Mouse (Mus musculus) megakaryocyte, adult 5-6 weeks (primary cell): ENCODE data around the gene Adra1d. TPM values are rescaled to one million over a fixed set of nuclear protein-coding genes. Genes with fewer than 3 reads are reported as not detected.

Source experiments
- ATAC-seq: 2 replicates; pipeline ENCODE4 v1.8.0; 2016; ENCODE audit warnings: mild to moderate bottlenecking, inconsistent platforms; ENCODE audit not compliant: poor library complexity, severe bottlenecking
- total RNA-seq, 2 experiments: library from RNA; stranded (forward) in 1 of 2; stranded (reverse) in 1 of 2; fragments of 153-499, 151-499 nt in 1 of 2; fragments of 221-1000, 200-1000 nt in 1 of 2; gene quantifications; 2 replicates each; pipeline versions ENCODE4 v1.2.3 to v1.2.4; 2015 to 2017

Adra1d gene
- total RNA-seq, 2 experiments from 2014 or later = not detected

DNA sequence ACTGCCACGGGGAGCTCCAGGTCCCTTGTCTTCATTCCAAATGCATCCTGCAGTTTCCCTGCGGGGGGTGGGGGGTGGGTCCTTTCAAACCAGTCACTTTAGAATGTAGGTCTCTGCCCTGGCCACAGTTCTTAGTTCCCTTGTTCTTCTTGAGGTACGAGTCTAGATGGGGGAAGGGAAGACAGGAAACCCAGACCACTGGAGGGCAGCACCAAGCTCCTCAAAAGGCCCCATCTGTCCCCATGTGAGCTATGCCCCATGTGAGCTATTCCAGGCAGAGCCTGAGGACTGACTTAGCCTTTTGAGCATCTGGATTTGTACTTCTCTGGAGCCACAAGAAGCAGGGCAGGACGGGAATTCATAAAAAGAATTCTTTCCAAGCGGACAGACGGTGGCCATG is 19.6 kb downstream of the Adra1d start:
- no peak for ATAC-seq

DNA sequence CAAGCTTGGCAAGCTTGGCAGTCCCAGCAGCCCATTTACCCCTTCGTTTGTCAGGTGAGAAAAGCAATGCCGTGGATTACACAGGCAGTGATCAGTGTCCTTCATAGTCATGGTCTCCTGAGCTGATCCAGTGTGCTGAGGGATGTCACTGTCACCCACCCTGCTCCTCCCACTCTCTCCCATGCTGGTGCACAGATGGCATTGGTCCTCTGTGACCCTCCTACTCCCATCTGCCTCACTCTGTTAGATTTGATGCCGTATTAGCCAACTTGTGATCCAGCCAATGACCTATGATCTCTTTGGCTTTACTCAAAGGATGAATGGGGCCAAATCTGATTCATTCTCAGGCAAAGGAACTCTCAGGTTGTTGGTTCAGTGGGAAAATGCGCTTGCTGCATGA is 20.4 kb downstream of the Adra1d start:
- no peak for ATAC-seq

DNA sequence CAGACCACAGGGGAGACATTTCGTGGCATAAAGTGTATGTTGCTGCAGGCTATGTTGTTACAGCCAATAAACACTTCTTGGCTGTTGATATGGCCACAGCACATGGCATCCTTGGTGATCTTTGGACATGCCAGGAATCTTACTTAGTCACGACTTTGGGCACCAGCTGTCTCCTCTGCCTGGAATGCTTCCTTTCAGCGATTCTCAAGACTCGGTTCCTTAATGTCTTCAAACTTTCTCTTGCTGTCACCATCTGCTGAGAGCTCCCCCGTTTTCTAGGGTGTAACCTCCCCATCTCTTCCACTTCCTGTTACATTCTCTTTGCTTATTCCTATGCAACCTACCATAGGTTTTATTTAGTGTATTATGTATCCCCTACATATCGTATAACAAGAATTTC is 22.3 kb downstream of the Adra1d start:
- no peak for ATAC-seq

DNA sequence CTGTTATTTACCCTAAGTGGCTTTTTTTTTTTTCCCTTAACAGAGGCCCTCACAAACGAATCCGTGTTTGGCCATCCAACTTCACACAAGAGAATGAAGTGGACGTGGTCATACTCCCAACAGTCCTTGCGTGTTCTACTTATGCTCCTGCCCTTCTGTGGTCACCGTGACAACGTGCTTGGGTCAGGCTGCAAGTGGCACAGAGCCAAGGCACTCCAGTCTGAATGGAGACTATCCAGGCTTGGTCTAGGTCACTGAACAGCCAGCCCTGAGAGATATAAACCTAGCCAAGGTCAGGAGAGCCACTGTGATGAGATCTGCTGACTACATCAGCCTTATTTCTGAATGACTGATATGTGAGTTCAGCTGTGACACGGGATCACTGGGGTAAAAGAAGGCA is 23.7 kb downstream of the Adra1d start:
- ATAC-seq = no peak

DNA sequence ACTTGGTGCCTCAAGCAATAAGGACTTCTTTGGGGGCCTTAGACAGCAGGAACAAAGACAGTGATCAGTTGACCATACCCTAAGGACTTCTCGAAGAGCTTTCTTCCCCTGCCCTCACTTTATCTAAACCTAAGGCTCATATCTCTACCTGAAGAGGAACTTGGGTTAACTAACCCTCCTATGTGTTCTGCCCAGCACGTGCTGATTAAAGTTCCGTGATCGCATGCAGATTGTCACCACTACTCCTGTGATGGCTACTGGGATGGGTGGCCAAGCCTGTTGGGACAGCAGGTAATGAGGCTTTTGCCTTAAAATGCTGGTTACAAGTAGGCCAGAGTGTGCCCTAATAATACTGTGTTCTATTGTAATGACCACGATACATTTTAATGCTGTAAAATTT is 26.9 kb downstream of the Adra1d start:
- no peak for ATAC-seq

DNA sequence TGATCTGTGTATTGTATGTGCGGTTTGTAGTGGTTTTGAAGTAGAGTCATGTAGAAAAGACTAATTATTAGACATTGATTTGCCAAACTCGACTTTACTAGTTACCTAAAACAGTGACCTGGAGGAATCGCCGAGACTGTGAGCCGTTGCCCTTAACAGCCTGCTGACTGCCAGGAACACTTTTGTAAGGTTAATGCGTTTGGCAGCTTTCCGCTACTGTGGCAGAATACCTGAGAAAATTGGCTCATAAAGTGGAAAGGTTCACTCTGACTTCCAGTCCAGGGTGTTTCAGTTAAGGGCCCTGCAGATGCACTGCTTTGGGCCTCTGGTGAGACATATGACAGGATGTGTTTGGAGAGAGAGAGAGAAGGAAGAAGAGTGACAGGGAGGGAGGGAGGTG is 30.8 kb downstream of the Adra1d start:
- no peak for ATAC-seq

DNA sequence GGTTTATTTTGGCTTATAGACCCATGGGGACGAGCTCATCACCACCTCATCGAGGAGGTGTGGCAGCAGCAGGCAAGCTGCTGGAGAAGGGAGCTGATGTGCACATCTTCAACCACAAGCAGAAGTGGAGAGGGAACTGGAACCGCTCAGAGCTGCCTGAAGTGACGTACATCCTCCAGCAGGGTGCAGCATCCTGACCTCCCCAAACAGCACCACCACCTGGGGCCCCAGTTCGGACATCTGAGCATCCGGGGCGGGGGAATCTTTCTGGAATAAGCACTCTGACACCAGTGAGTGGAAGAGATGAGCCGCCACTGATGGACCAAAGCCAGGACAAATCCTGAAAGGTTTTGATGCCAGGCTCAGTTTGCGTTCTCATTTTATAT is 31.5 kb downstream of the Adra1d start:
- ATAC-seq = peak; percentile 95

DNA sequence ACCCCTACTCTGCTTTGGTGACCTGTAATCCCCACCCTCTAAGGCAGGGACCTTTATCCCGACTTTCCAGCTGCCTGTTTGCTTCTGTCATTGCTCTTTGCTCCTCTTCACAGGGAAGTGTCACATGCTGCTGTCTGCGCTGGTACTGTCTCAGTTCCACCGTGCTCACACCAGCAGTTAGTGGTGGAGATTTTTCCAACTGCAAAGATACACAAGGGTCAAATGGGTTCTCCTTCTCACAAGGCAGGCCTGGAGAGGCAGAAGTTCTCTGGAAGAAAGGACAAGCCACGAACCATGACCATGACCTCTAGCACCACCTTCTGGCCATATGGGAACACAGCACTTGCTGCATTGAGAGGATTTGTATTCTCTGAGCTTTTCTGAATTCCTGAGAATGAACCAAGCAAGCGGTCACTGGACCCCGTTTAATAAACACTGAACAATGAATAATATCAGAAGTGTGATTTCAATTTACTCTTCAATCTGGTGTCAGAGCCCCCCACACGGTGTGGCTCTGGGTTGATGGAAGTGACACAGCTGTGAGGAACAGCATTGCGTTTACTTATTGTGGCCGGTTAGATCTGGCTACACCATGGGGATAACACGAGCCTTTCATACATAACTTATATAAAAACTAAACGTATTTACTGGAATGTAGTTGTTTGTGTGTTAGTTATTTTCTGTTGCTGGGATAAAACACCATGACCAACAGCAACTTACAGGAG is 32.0 kb downstream of the Adra1d start:
- ATAC-seq = peak; percentile 78

DNA sequence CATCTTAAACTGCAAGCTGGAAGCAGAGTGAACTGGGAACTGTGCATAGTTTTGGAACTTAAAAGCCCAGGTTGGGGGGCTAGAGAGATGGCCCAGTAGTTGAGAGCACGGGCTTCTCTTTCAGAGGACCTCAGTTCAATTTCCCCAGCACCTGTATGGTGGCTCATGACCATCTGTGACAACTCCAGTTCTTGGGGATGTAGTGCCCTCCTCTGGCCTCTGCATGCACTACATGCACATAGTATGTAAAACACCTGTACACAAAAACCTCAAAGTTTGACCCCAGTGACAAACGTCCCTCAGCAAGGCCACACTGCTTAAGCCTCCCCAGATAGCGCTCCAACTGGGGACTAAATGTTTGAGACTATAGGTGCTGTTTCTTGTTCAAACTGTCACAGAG is 35.0 kb downstream of the Adra1d start:
- peak; percentile 45 for ATAC-seq

DNA sequence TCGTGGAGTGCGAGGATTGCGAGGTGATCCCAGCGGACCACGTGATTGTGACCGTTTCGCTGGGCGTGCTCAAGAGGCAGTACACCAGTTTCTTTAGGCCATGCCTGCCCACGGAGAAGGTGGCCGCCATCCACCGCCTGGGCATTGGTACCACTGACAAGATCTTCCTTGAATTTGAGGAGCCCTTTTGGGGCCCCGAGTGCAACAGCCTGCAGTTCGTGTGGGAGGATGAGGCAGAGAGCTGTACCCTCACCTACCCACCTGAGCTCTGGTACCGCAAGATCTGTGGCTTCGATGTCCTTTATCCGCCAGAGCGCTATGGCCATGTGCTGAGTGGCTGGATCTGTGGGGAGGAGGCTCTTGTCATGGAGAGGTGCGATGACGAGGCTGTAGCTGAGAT is 41.3 kb downstream of the Adra1d start:
- ATAC-seq = no peak

DNA sequence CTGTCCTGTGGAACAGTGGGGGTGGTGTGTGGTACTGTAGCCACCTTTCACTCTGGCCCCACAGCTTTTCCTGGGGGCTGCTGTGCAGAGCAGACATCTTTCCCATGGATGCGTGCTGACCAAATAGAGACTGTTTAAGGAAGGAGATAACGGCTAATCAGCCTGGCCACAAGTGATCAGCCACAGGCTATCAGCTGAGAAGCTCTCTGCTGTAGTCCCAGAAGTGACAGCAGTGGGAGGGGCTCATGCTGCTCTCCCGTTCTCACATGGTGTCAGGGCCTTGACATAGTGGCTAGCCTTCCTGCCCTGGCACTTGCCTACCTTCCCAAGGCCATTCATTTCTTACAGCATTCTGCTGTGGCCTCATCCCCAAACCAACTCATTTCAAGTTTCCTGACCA is 43.3 kb downstream of the Adra1d start:
- peak; percentile 25; the same call in 1 of the 2 replicates for ATAC-seq

DNA sequence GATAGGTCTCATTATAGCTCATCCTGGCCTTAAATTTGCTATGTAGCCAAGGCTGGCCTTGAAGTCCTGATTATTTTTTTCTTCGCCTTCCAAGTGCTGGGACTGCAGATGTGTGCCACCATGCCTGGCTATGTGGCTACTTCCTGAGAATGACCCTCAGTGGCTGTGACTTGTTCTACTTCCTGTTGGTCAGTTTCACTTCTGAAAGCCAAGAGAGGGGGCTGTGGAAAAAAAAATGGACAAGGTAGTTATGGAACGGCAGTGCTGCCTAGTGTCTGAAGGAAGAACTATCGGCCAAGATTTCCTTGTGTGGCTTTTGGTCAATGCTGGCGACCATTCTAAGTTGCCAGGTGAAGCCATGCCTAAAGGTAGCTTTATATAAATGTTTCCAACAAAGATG is 44.5 kb downstream of the Adra1d start:
- peak; percentile 38; the same call in 1 of the 2 replicates for ATAC-seq

DNA sequence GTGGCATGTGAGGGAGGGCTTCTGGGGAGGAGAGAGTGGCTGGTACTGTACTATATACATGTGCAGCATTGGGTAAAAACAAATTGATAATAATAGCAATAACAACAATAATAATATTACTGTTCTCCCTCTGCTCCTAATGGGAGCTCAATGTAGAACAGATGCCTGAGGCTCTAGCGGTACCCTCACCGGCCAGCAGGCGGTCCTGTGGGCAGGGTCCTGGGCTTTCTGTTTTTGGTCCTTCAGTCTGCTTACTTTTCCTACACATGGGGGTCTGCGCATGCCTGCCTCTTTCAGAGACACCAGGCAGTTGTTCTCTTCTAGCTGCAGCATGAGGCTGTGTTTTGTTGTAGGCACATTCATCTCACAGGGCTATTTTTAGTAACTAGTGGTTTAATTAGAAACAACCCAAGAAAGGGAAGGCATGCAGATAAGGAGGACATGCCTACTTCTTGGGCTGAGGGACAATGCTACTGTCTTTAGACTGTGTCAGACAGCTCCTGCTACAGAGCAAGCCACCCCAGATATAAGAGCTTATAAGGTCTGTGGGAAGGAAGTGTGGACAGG is 47.9 kb downstream of the Adra1d start:
- no peak for ATAC-seq

DNA sequence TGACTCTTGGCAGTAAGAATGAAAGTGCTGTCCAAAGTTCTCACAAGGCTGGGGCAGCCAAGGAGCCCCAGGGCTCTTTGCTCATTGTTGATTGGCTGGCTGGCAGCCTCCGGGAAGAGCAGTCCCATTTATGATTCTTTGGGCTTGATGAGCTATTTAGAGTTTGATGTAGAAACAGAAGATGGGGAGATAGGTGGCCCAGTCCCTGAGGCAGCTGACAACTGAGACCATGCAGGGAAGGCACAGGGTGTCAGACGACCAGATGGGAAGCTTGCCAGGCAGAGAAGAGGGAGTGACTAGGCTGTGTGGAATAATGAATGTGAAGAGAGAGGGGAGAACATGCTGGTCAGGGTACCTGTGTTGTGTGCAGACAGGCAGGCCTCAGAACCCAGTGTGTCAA is 48.6 kb downstream of the Adra1d start:
- ATAC-seq = no peak

DNA sequence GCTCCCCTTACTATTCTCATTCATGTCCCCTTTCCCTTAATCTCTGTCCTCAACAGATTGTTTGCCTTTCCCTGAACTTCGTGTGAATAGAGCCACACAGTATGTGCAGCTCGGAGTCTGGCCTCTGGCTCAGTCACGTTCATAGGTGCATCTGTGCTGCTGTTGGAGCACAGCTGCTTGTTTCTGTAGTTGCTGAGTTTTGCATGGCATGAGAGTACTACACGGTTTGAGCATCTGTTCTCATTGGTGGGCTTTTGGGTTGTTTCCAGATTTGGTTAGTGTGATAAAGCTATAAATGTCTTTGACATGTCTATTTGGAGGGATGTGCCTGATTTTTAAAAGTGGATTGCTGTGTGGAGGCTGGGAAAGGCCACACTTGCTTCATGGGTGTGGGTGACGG is 51.6 kb downstream of the Adra1d start:
- ATAC-seq = no peak

DNA sequence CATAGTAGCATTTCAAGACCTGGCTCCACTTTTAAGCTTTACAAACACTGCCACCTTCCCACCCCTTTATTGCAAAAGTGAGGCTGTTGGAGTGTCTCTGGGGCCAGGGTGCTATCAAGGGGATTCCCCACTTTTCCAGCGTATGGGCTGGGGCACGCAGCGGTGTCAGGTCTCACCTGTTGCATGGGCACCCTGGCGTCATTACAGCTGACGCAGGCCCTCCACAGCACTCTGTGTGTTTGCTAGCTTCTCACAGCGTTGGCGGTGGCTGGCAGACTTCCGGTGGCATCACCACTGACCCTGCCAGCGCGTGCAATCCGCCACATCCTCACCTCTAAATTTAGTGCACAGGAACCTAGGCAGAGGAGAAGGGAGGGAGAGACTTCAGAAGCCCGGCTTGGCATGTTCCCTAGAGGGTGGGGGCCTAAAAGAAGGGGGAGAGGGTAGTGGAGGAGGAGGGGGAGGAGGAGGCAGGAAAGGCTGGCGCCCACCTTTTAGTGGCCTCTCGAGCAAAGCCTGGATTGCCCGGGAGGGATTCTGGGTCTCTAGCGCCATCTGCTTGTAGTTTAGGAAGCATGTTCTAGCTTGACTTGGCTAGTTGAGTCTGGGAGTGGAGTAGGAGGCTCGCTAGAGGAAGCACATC is 52.3 kb downstream of the Adra1d start:
- ATAC-seq = peak; percentile 89

DNA sequence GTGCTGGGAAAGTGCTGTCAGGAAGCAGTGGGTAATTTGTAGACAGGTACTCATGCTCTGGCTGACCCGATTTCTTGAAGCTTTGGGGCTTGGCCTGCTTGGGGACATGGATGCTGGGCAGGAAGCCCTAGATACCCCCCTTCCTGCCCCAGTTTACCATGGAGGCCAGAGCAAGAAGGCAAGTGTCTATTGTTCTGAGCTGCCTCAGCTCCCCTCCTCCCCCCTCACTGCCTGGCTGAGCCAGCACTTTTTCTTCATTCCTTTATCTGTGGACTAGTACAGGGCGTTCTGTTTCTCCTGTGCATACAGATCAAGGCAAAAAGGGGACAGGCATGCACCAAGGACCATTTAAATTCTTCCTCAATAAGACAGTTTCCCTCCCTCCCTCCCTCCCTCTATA is 53.6 kb downstream of the Adra1d start:
- ATAC-seq = no peak

DNA sequence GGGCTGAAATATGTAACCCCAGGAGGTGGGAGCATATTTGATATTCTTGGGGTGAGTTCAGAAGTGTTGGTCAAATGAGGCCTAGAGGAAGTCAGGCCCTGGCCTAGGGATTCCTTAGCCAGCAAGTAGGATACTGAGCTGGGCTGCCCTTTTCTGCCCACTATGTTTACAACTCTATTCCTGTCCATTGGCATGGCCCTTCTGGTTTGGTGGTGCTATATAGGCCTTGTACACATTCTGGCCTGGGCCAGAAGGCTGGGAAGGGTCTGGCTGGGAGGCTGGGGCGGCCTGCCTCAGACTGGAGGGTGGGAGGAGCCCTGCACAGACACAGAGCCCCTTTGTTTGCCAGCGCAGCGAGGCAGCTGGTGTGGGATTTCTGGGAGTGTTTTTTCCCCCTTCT is 55.7 kb downstream of the Adra1d start:
- ATAC-seq = no peak

DNA sequence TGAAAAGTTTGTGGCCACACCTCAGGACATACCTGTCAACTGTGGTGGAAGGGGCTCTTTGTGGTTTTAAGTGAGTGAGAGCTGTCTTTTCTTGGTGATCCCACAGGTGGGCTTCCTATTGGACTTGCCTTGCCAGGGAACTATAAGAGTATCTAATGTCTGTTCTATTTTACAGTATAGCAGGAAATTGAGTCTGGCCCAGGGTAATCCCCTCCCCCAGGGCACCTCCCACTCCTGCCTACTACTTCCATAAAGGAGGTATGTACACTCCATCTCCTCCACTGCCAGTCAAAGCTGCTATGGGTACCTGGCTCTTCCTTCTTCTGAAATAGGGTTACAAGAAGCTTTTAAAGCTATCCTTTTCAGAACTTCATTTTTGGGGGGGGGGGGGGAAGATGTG is 56.7 kb downstream of the Adra1d start:
- ATAC-seq = no peak

DNA sequence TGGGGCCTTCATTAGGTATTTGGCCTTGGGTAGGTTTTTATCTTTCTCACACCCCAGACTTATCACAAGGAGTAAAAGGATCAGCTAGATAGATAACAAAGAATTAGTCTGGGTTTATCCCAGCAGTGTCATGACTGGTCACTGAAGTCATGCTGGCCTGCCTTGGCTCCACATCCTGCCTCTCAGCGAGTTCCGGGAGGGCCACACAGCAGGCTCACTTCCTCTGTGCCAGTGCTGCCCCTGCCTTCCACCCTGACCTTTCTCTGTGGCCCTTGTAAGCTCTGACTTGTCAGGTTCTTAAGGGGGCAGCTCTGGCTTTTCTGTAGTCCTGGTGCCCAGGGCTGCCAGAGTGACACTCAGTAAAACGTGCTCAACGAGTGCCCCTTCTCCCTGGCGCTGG is 59.5 kb downstream of the Adra1d start:
- ATAC-seq = peak; percentile 59

DNA sequence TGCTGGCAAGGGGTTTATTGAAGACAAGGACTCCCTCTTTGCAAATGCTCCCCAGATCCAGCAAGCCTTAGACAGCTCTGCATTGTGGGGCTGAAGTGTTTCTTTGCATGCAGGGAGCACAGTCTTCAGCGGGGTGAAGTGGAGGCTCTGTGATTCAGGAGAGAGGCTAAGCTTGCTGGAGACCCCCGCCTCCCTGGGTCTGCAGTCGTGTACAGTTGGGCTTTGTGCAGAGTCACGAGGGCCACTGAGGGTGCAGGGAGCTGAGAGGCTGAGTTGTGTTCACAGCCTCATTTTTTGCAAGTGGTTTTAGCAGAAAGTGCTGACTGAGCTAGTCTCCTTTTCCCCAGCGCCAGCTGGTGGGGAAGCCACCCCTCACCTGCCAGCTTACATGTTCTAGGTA is 60.2 kb downstream of the Adra1d start:
- no peak for ATAC-seq

DNA sequence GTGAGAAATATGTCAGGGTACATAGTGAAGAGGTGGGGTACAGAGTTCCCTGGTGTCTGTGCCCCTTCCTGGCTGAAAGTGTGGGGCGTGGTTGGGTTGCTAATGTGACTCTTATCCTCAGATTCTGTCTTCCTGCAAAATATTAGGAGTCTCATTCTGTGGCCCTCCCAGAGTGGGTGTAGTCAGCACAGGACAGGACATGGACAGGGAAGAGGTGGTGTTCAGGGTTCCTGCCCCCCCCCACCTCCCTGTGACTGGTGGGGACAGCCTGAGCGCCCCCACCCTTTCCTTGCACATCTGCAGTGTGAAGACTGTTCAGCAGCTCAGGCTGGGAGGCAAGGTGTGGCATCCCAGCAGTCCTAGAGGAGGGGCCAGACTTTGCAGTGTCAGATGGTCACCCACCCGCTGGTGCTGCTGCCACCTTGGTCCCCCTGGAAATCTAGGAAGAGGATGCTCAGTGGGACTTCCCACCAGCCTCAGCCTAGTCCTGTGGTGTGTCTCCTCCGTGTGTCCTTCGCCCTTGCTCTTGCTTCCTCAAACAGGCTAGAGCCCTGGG is 62.7 kb downstream of the Adra1d start:
- ATAC-seq = no peak
